Mouse (Mus musculus): Measurements from ENCODE around the gene Wdr45.

DNA sequence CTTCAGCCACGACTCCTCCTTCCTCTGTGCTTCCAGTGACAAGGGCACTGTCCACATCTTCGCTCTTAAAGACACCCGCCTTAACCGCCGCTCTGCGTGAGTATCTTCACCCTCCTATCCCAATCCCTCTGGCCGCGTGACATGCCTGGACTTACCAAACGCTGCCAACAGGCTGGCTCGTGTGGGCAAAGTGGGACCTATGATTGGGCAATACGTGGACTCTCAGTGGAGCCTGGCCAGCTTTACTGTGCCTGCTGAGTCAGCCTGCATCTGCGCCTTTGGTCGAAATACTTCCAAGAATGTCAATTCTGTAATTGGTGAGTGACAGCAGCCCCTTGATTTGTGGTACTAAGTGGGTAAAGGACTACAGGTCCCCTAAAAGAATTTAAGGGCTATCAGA lies 13.0 kb downstream of the Wdr45 start:
- TF ChIP-seq CTCF (IDR thresholded peaks at IDR 0.05; ENCODE audit: extremely low read depth, insufficient read depth, low read length) (no peak), POLR2A (IDR thresholded peaks at IDR 0.05; ENCODE audit: extremely low read depth, insufficient read depth, low read length) (no peak)
